Mouse (Mus musculus) CH12.LX (cell line): ENCODE results near the gene Cox18. TPM values are rescaled to one million over a fixed set of nuclear protein-coding genes. Genes with fewer than 3 reads are reported as not detected.

Source experiments
- DNase-seq: peaks from one replicate; pipeline ENCODE4 v3.0.0-alpha.2; 2013; ENCODE audit errors: extremely low read depth
- H3K27ac ChIP-seq: 2 replicates; pipeline ENCODE4 v1.5.1; 2012; ENCODE audit warnings: low read depth, mild to moderate bottlenecking, control low read depth, moderate library complexity; ENCODE audit not compliant: insufficient read depth
- H3K27me3 ChIP-seq: replicated peaks from 2 replicates; pipeline ENCODE3; 2012; ENCODE audit warnings: inconsistent platforms
- H3K36me3 ChIP-seq, 2 experiments: replicated peaks in 1 of 2; 2 replicates each; pipeline versions ENCODE3 to v1.6.1; 2012; ENCODE audit warnings: inconsistent platforms in 1 of 2, low read length in 1 of 2, mild to moderate bottlenecking in 1 of 2, mixed read lengths in 1 of 2, moderate library complexity in 1 of 2; ENCODE audit not compliant: control insufficient read depth in 1 of 2, insufficient read depth in 1 of 2
- H3K4me1 ChIP-seq, 2 experiments: 2 replicates each; pipeline ENCODE4 v1.6.1; 2012; ENCODE audit warnings: inconsistent platforms in 1 of 2, moderate library complexity in 1 of 2; ENCODE audit not compliant: insufficient read depth in 2 of 2, control insufficient read depth in 1 of 2
- H3K4me2 ChIP-seq: 2 replicates; pipeline ENCODE4 v1.6.1; 2012; ENCODE audit warnings: low read depth, mild to moderate bottlenecking, control low read depth; ENCODE audit not compliant: poor library complexity, insufficient read depth, severe bottlenecking
- H3K4me3 ChIP-seq, 3 experiments: fragments of 150-350 bp in 1 of 3; sonication (generic) in 1 of 3; replicated peaks in 1 of 3; 2 replicates each; pipeline versions ENCODE3 to v1.5.1; 2011 to 2012; ENCODE audit warnings: low read depth in 2 of 3, low read length in 2 of 3, mild to moderate bottlenecking in 2 of 3, moderate library complexity in 2 of 3, control low read depth in 1 of 3, improper control_type of control experiment in 1 of 3, inconsistent platforms in 1 of 3, mixed read lengths in 1 of 3; ENCODE audit not compliant: poor library complexity in 1 of 3
- H3K79me2 ChIP-seq: replicated peaks from 2 replicates; pipeline ENCODE4 v1.6.1; 2012; ENCODE audit warnings: mild to moderate bottlenecking, moderate library complexity; ENCODE audit not compliant: control insufficient read depth, poor library complexity, insufficient read depth, severe bottlenecking; ENCODE audit errors: extremely low read depth
- H3K9ac ChIP-seq: 2 replicates; pipeline ENCODE4 v1.6.1; 2012; ENCODE audit warnings: low read depth, mild to moderate bottlenecking, control low read depth, moderate library complexity; ENCODE audit not compliant: insufficient read depth
- H3K9me3 ChIP-seq: replicated peaks from 2 replicates; pipeline ENCODE3; 2012; ENCODE audit warnings: low read length, inconsistent platforms, mixed read lengths
- BHLHE40 ChIP-seq: IDR thresholded peaks from 2 replicates; pipeline ENCODE4 v1.6.1; 2011; ENCODE audit warnings: mild to moderate bottlenecking, low read depth, low read length, improper control_type of control experiment
- CHD1 ChIP-seq: IDR thresholded peaks from 2 replicates; pipeline ENCODE4 v1.6.1; 2012; ENCODE audit warnings: low read depth, low read length, improper control_type of control experiment, inconsistent platforms
- CHD2 ChIP-seq: IDR thresholded peaks from 2 replicates; pipeline ENCODE4 v1.6.1; 2011; ENCODE audit warnings: low read length, improper control_type of control experiment
- GABPA ChIP-seq: IDR thresholded peaks from 2 replicates; pipeline ENCODE4 v1.6.1; 2012; ENCODE audit warnings: low read depth, low read length, improper control_type of control experiment, inconsistent platforms; ENCODE audit not compliant: insufficient replicate concordance
- HCFC1 ChIP-seq: IDR thresholded peaks from 2 replicates; pipeline ENCODE4 v1.6.1; 2012; ENCODE audit warnings: low read depth, mild to moderate bottlenecking, inconsistent platforms, low read length, improper control_type of control experiment
- IRF4 ChIP-seq: IDR thresholded peaks from 2 replicates; pipeline ENCODE4 v1.6.1; 2014; ENCODE audit warnings: low read depth, mild to moderate bottlenecking, inconsistent platforms, low read length, improper control_type of control experiment
- JUN ChIP-seq: IDR thresholded peaks from 2 replicates; pipeline ENCODE4 v1.6.1; 2011; ENCODE audit warnings: low read depth, mild to moderate bottlenecking, low read length, improper control_type of control experiment, moderate library complexity; ENCODE audit not compliant: insufficient read depth
- JUND ChIP-seq: conservative IDR thresholded peaks from 2 replicates; pipeline ENCODE4 v1.6.1; 2011; ENCODE audit warnings: low read depth, low read length, improper control_type of control experiment
- KAT2A ChIP-seq: IDR thresholded peaks from 2 replicates; pipeline ENCODE4 v1.6.1; 2012; ENCODE audit warnings: low read length, improper control_type of control experiment, inconsistent platforms; ENCODE audit not compliant: insufficient replicate concordance
- MAFK ChIP-seq: IDR thresholded peaks from 2 replicates; pipeline ENCODE4 v1.6.1; 2011; ENCODE audit warnings: low read length, improper control_type of control experiment; ENCODE audit not compliant: insufficient replicate concordance
- MXI1 ChIP-seq: IDR thresholded peaks from 2 replicates; pipeline ENCODE4 v1.6.1; 2011; ENCODE audit warnings: mild to moderate bottlenecking, low read depth, low read length, improper control_type of control experiment
- NELFE ChIP-seq: IDR thresholded peaks from 2 replicates; pipeline ENCODE4 v1.6.1; 2011; ENCODE audit warnings: low read depth, low read length, improper control_type of control experiment
- PAX5 ChIP-seq: IDR thresholded peaks from 2 replicates; pipeline ENCODE4 v1.6.1; 2012; ENCODE audit warnings: low read length, inconsistent platforms, mixed read lengths
- RAD21 ChIP-seq: IDR thresholded peaks from 2 replicates; pipeline ENCODE4 v1.6.1; 2011; ENCODE audit warnings: low read depth, mild to moderate bottlenecking, low read length, improper control_type of control experiment, moderate library complexity
- SIN3A ChIP-seq: IDR thresholded peaks from 2 replicates; pipeline ENCODE4 v1.6.1; 2012; ENCODE audit warnings: low read length, improper control_type of control experiment, inconsistent platforms
- SMC3 ChIP-seq: IDR thresholded peaks from 2 replicates; pipeline ENCODE4 v1.6.1; 2011; ENCODE audit warnings: low read depth, low read length, improper control_type of control experiment
- TCF12 ChIP-seq: IDR thresholded peaks from 2 replicates; pipeline ENCODE4 v1.6.1; 2014; ENCODE audit warnings: low read depth, mild to moderate bottlenecking, inconsistent platforms, low read length, improper control_type of control experiment
- UBTF ChIP-seq: IDR thresholded peaks from 2 replicates; pipeline ENCODE4 v1.6.1; 2012; ENCODE audit warnings: low read depth, mild to moderate bottlenecking, inconsistent platforms, low read length, improper control_type of control experiment, moderate library complexity
- USF1 ChIP-seq: IDR thresholded peaks from 2 replicates; pipeline ENCODE4 v1.6.1; 2014; ENCODE audit warnings: low read depth, mild to moderate bottlenecking, inconsistent platforms, low read length, improper control_type of control experiment
- USF2 ChIP-seq: conservative IDR thresholded peaks from 2 replicates; pipeline ENCODE4 v1.6.1; 2011; ENCODE audit warnings: low read depth, low read length, improper control_type of control experiment
- ZKSCAN1 ChIP-seq: IDR thresholded peaks from 2 replicates; pipeline ENCODE4 v1.6.1; 2012; ENCODE audit warnings: low read depth, inconsistent platforms, low read length, improper control_type of control experiment, borderline replicate concordance
- dilution Hi-C: fragments of 300-500 bp; cut with MboI; formaldehyde crosslinking; loops from 2 replicates; pipeline ENCODE4 v1.14.3; 2020; ENCODE audit warnings: low sequenced_read_pairs; ENCODE audit not compliant: extremely low pct_unique_long_range_greater_than_20kb, extremely low pct_ligation_motif_present
- in situ Hi-C: fragments of 300-500 bp; cut with MboI; formaldehyde crosslinking; loops from 3 replicates; pipeline ENCODE4 v1.14.3; 2019; ENCODE audit warnings: low sequenced_read_pairs, low pct_ligation_motif_present, low pct_unique_long_range_greater_than_20kb, mixed read lengths
- polyA plus RNA-seq: library from polyadenylated mRNA; unstranded; fragments of >175 nt; gene quantifications from 2 replicates; pipeline ENCODE4 v1.2.1, GENCODE M21; 2012; ENCODE audit warnings: low read depth; ENCODE audit not compliant: insufficient read length
- total RNA-seq, 2 experiments: library from RNA; depleted of rRNA; stranded (reverse); fragments of 300-350 nt in 1 of 2; fragments of >200 nt in 1 of 2; gene quantifications; 2 replicates each; pipeline ENCODE4 v1.2.3; 2012 to 2014

The Cox18 gene
- total and polyA plus RNA-seq, 3 experiments, result 23.7 to 42.0 (median 40.8) TPM

DNA sequence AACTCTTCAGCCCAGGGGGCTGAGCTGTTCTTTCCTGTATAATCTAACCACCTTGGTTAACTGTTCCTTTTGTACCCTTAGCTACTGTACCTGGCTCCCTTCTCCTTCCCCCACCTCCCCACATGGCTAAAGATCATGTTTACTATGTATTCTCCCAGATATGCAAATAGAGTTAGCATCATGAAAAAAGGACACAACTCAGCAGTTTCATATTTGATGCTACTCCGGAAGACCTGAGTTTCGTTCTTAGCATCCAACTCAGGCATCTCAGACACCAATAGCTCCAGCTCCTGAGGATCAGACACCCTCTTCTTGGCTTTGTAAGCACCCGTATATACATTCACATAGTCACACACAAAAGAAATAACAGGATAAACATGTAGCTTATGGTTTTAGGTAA lies 33.2 kb upstream of the Cox18 start:
- Histone ChIP-seq H3K27me3 (no peaks in the 10 kb centered on the region), H3K27ac (no peak overlapping the region), H3K79me2 (peaks cover 4% of the 10 kb centered on the region), H3K4me2 (no peak overlapping the region), H3K9me3 (no peaks in the 10 kb centered on the region), H3K36me3 (peaks cover 59 to 97% of the 10 kb centered on the region in 2 experiments), H3K4me3 (no peak overlapping the region), H3K4me1 (no peaks in the 10 kb centered on the region), H3K9ac (no peak overlapping the region)
- DNase-seq, result no peak
- in situ Hi-C loops, result no loop called here
- dilution Hi-C loops, result no loop called here
- TF ChIP-seq KAT2A, result no peak
- TF ChIP-seq MAFK, result 0 out of 2 replicates have a peak, but pooled peaks have one; percentile 4

DNA sequence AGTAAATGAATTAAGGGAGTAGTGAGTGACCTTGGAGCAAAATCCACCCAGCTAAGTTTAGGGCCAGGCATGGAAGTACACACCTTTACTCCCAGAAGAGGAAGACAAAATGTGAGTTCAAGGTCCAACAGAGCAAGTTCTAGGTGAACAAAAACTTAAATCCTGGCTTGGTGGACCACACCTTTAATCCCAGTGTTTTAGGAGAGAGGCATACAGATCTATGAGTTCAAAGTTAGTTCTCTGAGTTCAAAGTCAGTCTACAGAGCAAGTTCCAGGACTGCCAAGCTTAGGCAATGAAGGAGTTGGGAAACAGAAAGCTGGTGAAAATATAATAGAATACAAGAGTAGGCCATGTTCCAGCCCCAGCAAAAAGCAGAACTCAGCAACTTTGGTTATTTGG lies 23.7 kb upstream of the Cox18 start:
- dilution Hi-C loops (no loop called here), in situ Hi-C loops (no loop called here)
- H3K9ac ChIP-seq, result no peak overlapping the region
- DNase-seq, result no peak
- H3K4me2 ChIP-seq, result no peak overlapping the region
- H3K4me1 ChIP-seq, result no peaks in the 10 kb centered on the region
- H3K79me2 ChIP-seq, result 0 out of 2 replicates have a peak, but pooled peaks cover 6% of the 10 kb centered on the region
- no peak overlapping the region for H3K27ac ChIP-seq
- no peak for TF ChIP-seq GABPA
- TF ChIP-seq CHD1, result no peak
- no peak for TF ChIP-seq MXI1
- no peak for TF ChIP-seq ZKSCAN1
- TF ChIP-seq SIN3A, result no peak
- TF ChIP-seq BHLHE40, result no peak
- TF ChIP-seq MAFK, result no peak
- no peak for TF ChIP-seq USF2
- TF ChIP-seq JUN, result no peak
- no peaks in the 10 kb centered on the region for H3K27me3 ChIP-seq
- no peaks in the 10 kb centered on the region for H3K9me3 ChIP-seq
- H3K4me3 ChIP-seq, result no peak overlapping the region
- peaks cover 54 to 81% of the 10 kb centered on the region in 2 experiments for H3K36me3 ChIP-seq

DNA sequence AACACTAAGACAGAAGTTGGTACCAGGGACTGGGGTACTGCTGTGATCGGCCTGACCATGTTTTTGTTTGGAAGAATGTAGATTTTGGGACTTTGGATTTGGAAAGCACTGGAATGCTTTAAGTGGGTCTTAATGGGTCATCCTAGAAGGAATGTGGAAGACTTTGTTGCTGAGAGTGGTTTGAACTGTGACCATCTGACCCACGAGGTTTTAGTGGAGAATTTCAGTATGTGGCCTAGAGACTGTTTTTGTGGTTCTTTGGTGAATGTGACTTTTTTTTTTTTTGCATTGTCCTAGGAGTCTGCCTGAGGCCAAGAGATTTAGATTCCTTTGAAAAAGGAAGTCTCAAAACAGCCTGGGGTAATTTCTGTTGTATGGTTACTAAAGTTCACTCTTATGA lies 23.2 kb upstream of the Cox18 start:
- H3K4me1 ChIP-seq, result no peaks in the 10 kb centered on the region
- dilution Hi-C loops, result no loop called here
- H3K27ac ChIP-seq, result no peak overlapping the region
- no peak overlapping the region for H3K4me2 ChIP-seq
- no peak overlapping the region for H3K9ac ChIP-seq
- H3K4me3 ChIP-seq, result no peak overlapping the region
- no peaks in the 10 kb centered on the region for H3K27me3 ChIP-seq
- in situ Hi-C loops, result no loop called here
- H3K36me3 ChIP-seq, result peaks cover 54 to 81% of the 10 kb centered on the region in 2 experiments
- DNase-seq, result no peak
- peaks cover 8% of the 10 kb centered on the region; the same call in 1 of the 2 replicates for H3K79me2 ChIP-seq
- TF ChIP-seq MAFK, result no peak
- no peak for TF ChIP-seq UBTF
- TF ChIP-seq PAX5, result no peak
- TF ChIP-seq JUND, result no peak
- no peak for TF ChIP-seq CHD2
- TF ChIP-seq IRF4, result no peak
- TF ChIP-seq RAD21, result no peak
- no peak for TF ChIP-seq MXI1
- TF ChIP-seq SIN3A, result no peak
- TF ChIP-seq USF1, result no peak
- no peak for TF ChIP-seq NELFE
- TF ChIP-seq HCFC1, result no peak
- no peak for TF ChIP-seq SMC3
- TF ChIP-seq TCF12, result no peak
- no peaks in the 10 kb centered on the region for H3K9me3 ChIP-seq
